Mouse (Mus musculus): ENCODE measurements around the gene Smco2. TPM values are rescaled to one million over a fixed set of nuclear protein-coding genes. Genes with fewer than 3 reads are reported as not detected.
A peak's percentile ranks its signal among the peaks of the same experiment; 100 is the strongest.

Smco2 gene
- not detected in 2 replicates for polyA plus RNA-seq (2015; fragmentation: Nextera tagmentation; extraction: Ambion mirVana)

- H3K4me3 ChIP-seq (replicated peaks) = no peak within 1 kb of the TSS
- no peak within 1 kb of the TSS for H3K4me2 ChIP-seq (replicated peaks)
- H3K36me3 ChIP-seq = no peaks in the 10 kb centered on the region
- ATAC-seq = no peak
- no peak within 1 kb of the TSS for H3K9ac ChIP-seq
- no peaks in the 10 kb centered on the region for H3K9me3 ChIP-seq
- WGBS = 81% methylated on average over 4 of the region's 4 CpGs
- H3K4me1 ChIP-seq (replicated peaks) = no peaks in the 10 kb centered on the region
- H3K27me3 ChIP-seq (replicated peaks) = no peaks in the 10 kb centered on the region
- no peak within 1 kb of the TSS for H3K27ac ChIP-seq
Observed at GRCm38 (mm10) chr6:146850050-146850449, at the start of gene Smco2. Gene Smco2 (plus strand): TSS chr6:146850104.

- no peak overlapping the region for H3K27ac ChIP-seq
- H3K4me2 ChIP-seq (replicated peaks) = no peak overlapping the region
- H3K36me3 ChIP-seq = no peaks in the 10 kb centered on the region
- ATAC-seq = no peak
- no peaks in the 10 kb centered on the region for H3K4me1 ChIP-seq (replicated peaks)
- H3K4me3 ChIP-seq (replicated peaks) = no peak overlapping the region
- WGBS = 84% methylated on average over 6 of the region's 6 CpGs
- no peak overlapping the region for H3K9ac ChIP-seq
- no peaks in the 10 kb centered on the region for H3K9me3 ChIP-seq
- no peaks in the 10 kb centered on the region for H3K27me3 ChIP-seq (replicated peaks)
Observed at GRCm38 (mm10) chr6:146809991-146810390, 39.9 kb upstream of the Smco2 start.

GRCm38 (mm10) chr6:146813007-146813406 is 36.9 kb upstream of the Smco2 start:
- no peak overlapping the region for H3K9ac ChIP-seq
- WGBS = 89% methylated on average over 5 of the region's 5 CpGs
- ATAC-seq = no peak

GRCm38 (mm10) chr6:146820177-146820965 is 29.5 kb upstream of the Smco2 start:
- no peak for ATAC-seq
- 84% methylated on average over 29 of the region's 29 CpGs for WGBS

More at GRCm38 (mm10) chr6:146813007-146813406, 36.9 kb upstream of the Smco2 start:
- H3K36me3 ChIP-seq = no peaks in the 10 kb centered on the region
- no peak overlapping the region for H3K27ac ChIP-seq
- H3K4me3 ChIP-seq (replicated peaks) = no peak overlapping the region
- no peaks in the 10 kb centered on the region for H3K9me3 ChIP-seq
- H3K4me1 ChIP-seq (replicated peaks) = no peaks in the 10 kb centered on the region
- H3K27me3 ChIP-seq (replicated peaks) = no peaks in the 10 kb centered on the region
- H3K4me2 ChIP-seq (replicated peaks) = no peak overlapping the region

GRCm38 (mm10) chr6:146821958-146822357 is 27.9 kb upstream of the Smco2 start:
- no peak for ATAC-seq
- no peak overlapping the region for H3K4me2 ChIP-seq (replicated peaks)

More at GRCm38 (mm10) chr6:146820177-146820965, 29.5 kb upstream of the Smco2 start:
- Histone ChIP-seq H3K36me3 (no peaks in the 10 kb centered on the region), H3K27me3 (replicated peaks) (no peaks in the 10 kb centered on the region), H3K9me3 (no peaks in the 10 kb centered on the region), H3K4me3 (replicated peaks) (no peak overlapping the region), H3K4me2 (replicated peaks) (no peak overlapping the region), H3K9ac (no peak overlapping the region), H3K4me1 (replicated peaks) (no peaks in the 10 kb centered on the region), H3K27ac (no peak overlapping the region)

GRCm38 (mm10) chr6:146824727-146825486 is 25.0 kb upstream of the Smco2 start:
- no peak overlapping the region for H3K9ac ChIP-seq
- H3K9me3 ChIP-seq = no peaks in the 10 kb centered on the region
- no peak overlapping the region for H3K4me3 ChIP-seq (replicated peaks)
- H3K4me2 ChIP-seq (replicated peaks) = no peak overlapping the region
- no peaks in the 10 kb centered on the region for H3K4me1 ChIP-seq (replicated peaks)
- no peaks in the 10 kb centered on the region for H3K36me3 ChIP-seq
- peak; percentile 77 for ATAC-seq
- 39% methylated on average over 16 of the region's 16 CpGs for WGBS
- no peak overlapping the region for H3K27ac ChIP-seq
- H3K27me3 ChIP-seq (replicated peaks) = no peaks in the 10 kb centered on the region

More at GRCm38 (mm10) chr6:146821958-146822357, 27.9 kb upstream of the Smco2 start:
- H3K36me3 ChIP-seq = no peaks in the 10 kb centered on the region
- no peak overlapping the region for H3K4me3 ChIP-seq (replicated peaks)
- no peak overlapping the region for H3K9ac ChIP-seq
- H3K9me3 ChIP-seq = no peaks in the 10 kb centered on the region
- H3K27ac ChIP-seq = no peak overlapping the region
- no peaks in the 10 kb centered on the region for H3K27me3 ChIP-seq (replicated peaks)
- H3K4me1 ChIP-seq (replicated peaks) = no peaks in the 10 kb centered on the region
- 67% methylated on average over 13 of the region's 13 CpGs for WGBS

- ATAC-seq = no peak
- H3K4me2 ChIP-seq (replicated peaks) = no peak overlapping the region
- no peaks in the 10 kb centered on the region for H3K36me3 ChIP-seq
- H3K27ac ChIP-seq = no peak overlapping the region
- no peak overlapping the region for H3K4me3 ChIP-seq (replicated peaks)
- no peak overlapping the region for H3K9ac ChIP-seq
- H3K4me1 ChIP-seq (replicated peaks) = no peaks in the 10 kb centered on the region
- H3K27me3 ChIP-seq (replicated peaks) = no peaks in the 10 kb centered on the region
- 69% methylated on average over 1 of the region's 1 CpGs for WGBS
- no peaks in the 10 kb centered on the region for H3K9me3 ChIP-seq
Observed at GRCm38 (mm10) chr6:146825487-146825773, 24.5 kb upstream of the Smco2 start.

GRCm38 (mm10) chr6:146831320-146831719 is 18.6 kb upstream of the Smco2 start:
- Histone ChIP-seq H3K9me3 (no peaks in the 10 kb centered on the region), H3K27me3 (replicated peaks) (no peaks in the 10 kb centered on the region), H3K4me3 (replicated peaks) (no peak overlapping the region), H3K27ac (no peak overlapping the region), H3K36me3 (no peaks in the 10 kb centered on the region), H3K4me2 (replicated peaks) (no peak overlapping the region), H3K4me1 (replicated peaks) (0 out of 2 replicates have a peak, but pooled peaks cover 5% of the 10 kb centered on the region), H3K9ac (no peak overlapping the region)
- WGBS = 86% methylated on average over 12 of the region's 12 CpGs
- ATAC-seq = no peak

- WGBS = 67% methylated on average over 6 of the region's 6 CpGs
- 0 out of 2 replicates have a peak, but pooled peaks cover 5% of the 10 kb centered on the region for H3K4me1 ChIP-seq (replicated peaks)
- H3K9me3 ChIP-seq = no peaks in the 10 kb centered on the region
- H3K27ac ChIP-seq = no peak overlapping the region
- peak; percentile 75 for ATAC-seq
- H3K27me3 ChIP-seq (replicated peaks) = no peaks in the 10 kb centered on the region
- no peaks in the 10 kb centered on the region for H3K36me3 ChIP-seq
- H3K4me2 ChIP-seq (replicated peaks) = no peak overlapping the region
- no peak overlapping the region for H3K4me3 ChIP-seq (replicated peaks)
- no peak overlapping the region for H3K9ac ChIP-seq
Observed at GRCm38 (mm10) chr6:146833485-146834314, 16.2 kb upstream of the Smco2 start.

GRCm38 (mm10) chr6:146834342-146834741 is 15.6 kb upstream of the Smco2 start:
- Histone ChIP-seq H3K4me1 (replicated peaks) (0 out of 2 replicates have a peak, but pooled peaks cover 5% of the 10 kb centered on the region), H3K36me3 (no peaks in the 10 kb centered on the region), H3K4me3 (replicated peaks) (no peak overlapping the region), H3K4me2 (replicated peaks) (no peak overlapping the region), H3K27ac (no peak overlapping the region), H3K27me3 (replicated peaks) (no peaks in the 10 kb centered on the region), H3K9me3 (no peaks in the 10 kb centered on the region), H3K9ac (no peak overlapping the region)
- 79% methylated on average over 3 of the region's 3 CpGs for WGBS
- no peak for ATAC-seq

- H3K27ac ChIP-seq = no peak overlapping the region
- WGBS = 16% methylated on average over 4 of the region's 4 CpGs
- no peaks in the 10 kb centered on the region for H3K36me3 ChIP-seq
- H3K4me3 ChIP-seq (replicated peaks) = no peak overlapping the region
- H3K9ac ChIP-seq = no peak overlapping the region
- no peaks in the 10 kb centered on the region for H3K9me3 ChIP-seq
- H3K4me1 ChIP-seq (replicated peaks) = 0 out of 2 replicates have a peak, but pooled peaks cover 5% of the 10 kb centered on the region
- no peak overlapping the region for H3K4me2 ChIP-seq (replicated peaks)
- H3K27me3 ChIP-seq (replicated peaks) = no peaks in the 10 kb centered on the region
- no peak for ATAC-seq
Observed at GRCm38 (mm10) chr6:146835784-146836183, 14.1 kb upstream of the Smco2 start.

GRCm38 (mm10) chr6:146837316-146837715 is 12.6 kb upstream of the Smco2 start:
- no peak overlapping the region for H3K27ac ChIP-seq
- ATAC-seq = no peak
- H3K36me3 ChIP-seq = no peaks in the 10 kb centered on the region
- WGBS = 71% methylated on average over 7 of the region's 7 CpGs
- no peaks in the 10 kb centered on the region for H3K27me3 ChIP-seq (replicated peaks)
- H3K9me3 ChIP-seq = no peaks in the 10 kb centered on the region
- no peak overlapping the region for H3K4me2 ChIP-seq (replicated peaks)
- H3K4me3 ChIP-seq (replicated peaks) = no peak overlapping the region
- H3K9ac ChIP-seq = no peak overlapping the region
- 0 out of 2 replicates have a peak, but pooled peaks cover 5% of the 10 kb centered on the region for H3K4me1 ChIP-seq (replicated peaks)
